8 mouse cellular contexts compared by ENCODE assay signal in the genomic region with DNA sequence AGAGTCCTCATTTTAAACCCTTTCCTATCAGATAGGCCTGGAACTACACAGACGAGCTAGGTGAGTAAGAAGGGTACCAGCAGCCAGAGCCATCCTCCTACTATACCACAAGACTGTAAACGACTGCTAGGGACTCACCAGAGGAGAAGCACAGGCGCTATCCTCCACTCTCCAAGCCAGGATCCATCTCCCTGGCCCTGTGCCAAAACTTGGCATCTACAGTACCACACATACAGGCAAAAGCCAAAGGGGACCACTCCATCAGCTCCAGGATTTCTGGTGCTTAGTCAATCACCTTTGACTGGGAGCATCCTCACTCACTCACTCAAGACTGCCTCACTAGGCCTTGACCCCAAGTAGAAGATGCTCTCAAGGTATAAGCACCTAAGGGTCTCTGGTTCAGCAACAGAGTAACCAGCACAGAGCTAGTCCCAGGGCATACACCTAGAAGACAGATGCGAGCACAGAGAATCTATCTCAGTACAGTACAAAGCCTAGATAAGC. TPM values are rescaled to one million over a fixed set of nuclear protein-coding genes. Genes with fewer than 3 reads are reported as not detected.
A peak's percentile ranks its signal among the peaks of the same experiment; 100 is the strongest.
DNase-seq lines count a peak whose midpoint lies in the region; ATAC-seq and TF ChIP-seq lines count a peak whose summit lies in the region.

No protein-coding gene starts in this region.

- H3K4me1 ChIP-seq in heart, embryonic 10.5 days = peaks cover 70% of the 10 kb centered on the region
- H3K4me1 ChIP-seq in G1E (ENCODE audit: insufficient read depth, low read depth, low read length) = peaks cover 78% of the 10 kb centered on the region
- H3K4me1 ChIP-seq in embryonic facial prominence, embryonic 15.5 days = peaks cover 65% of the 10 kb centered on the region
- H3K4me1 ChIP-seq in liver, embryonic 12.5 days = peaks cover 65% of the 10 kb centered on the region

- WGBS in heart, embryonic 10.5 days = 53% methylated on average over 4 of the region's 4 CpGs
- 71% methylated on average over 4 of the region's 4 CpGs for WGBS in embryonic facial prominence, embryonic 15.5 days
- WGBS in liver, embryonic 12.5 days (ENCODE audit: insufficient replicate concordance) = 35% methylated on average over 4 of the region's 4 CpGs

- TF ChIP-seq CTCF in G1E (IDR thresholded peaks at IDR 0.05; ENCODE audit: low read depth, low read length) = no peak

- H3K9me3 ChIP-seq in heart, embryonic 10.5 days = no peaks in the 10 kb centered on the region
- H3K9me3 ChIP-seq in G1E (replicated peaks) = no peaks in the 10 kb centered on the region
- H3K9me3 ChIP-seq in embryonic facial prominence, embryonic 15.5 days (replicated peaks) = no peaks in the 10 kb centered on the region
- H3K9me3 ChIP-seq in liver, embryonic 12.5 days (replicated peaks) = no peaks in the 10 kb centered on the region

- no peak overlapping the region for H3K9ac ChIP-seq in embryonic facial prominence, embryonic 15.5 days
- peak overlapping the region; percentile 92 for H3K9ac ChIP-seq in liver, embryonic 12.5 days

- no peaks in the 10 kb centered on the region for H3K27me3 ChIP-seq in heart, embryonic 10.5 days (ENCODE audit: insufficient read depth, poor library complexity, severe bottlenecking)
- H3K27me3 ChIP-seq in G1E (ENCODE audit: insufficient read depth, low read length) = peaks cover 2% of the 10 kb centered on the region; the same call in 1 of the 2 replicates
- no peaks in the 10 kb centered on the region for H3K27me3 ChIP-seq in embryonic facial prominence, embryonic 15.5 days
- H3K27me3 ChIP-seq in liver, embryonic 12.5 days (replicated peaks) = no peaks in the 10 kb centered on the region

- ATAC-seq in G1E (ENCODE audit: extremely low read depth, insufficient number of reproducible peaks, low FRiP score, poor library complexity, severe bottlenecking) = no peak
- ATAC-seq in embryonic facial prominence, embryonic 15.5 days (ENCODE audit: insufficient number of reproducible peaks, low FRiP score, low TSS enrichment, low read depth) = no peak
- 0 out of 2 replicates have a peak, but pooled peaks have one; percentile 21 for ATAC-seq in liver, embryonic 12.5 days

- H3K4me2 ChIP-seq in embryonic facial prominence, embryonic 15.5 days (replicated peaks) = peak overlapping the region; percentile 100
- peak overlapping the region; percentile 98 for H3K4me2 ChIP-seq in liver, embryonic 12.5 days

- peaks cover 20% of the 10 kb centered on the region for H3K36me3 ChIP-seq in heart, embryonic 10.5 days
- peaks cover 68% of the 10 kb centered on the region for H3K36me3 ChIP-seq in G1E (replicated peaks)
- peaks cover 22% of the 10 kb centered on the region for H3K36me3 ChIP-seq in embryonic facial prominence, embryonic 15.5 days
- H3K36me3 ChIP-seq in liver, embryonic 12.5 days = peaks cover 55% of the 10 kb centered on the region

- no peak for DNase-seq in heart, embryonic 10.5 days (ENCODE audit: low spot score)
- DNase-seq in heart, postnatal 10 days = no peak
- no peak for DNase-seq in G1E (ENCODE audit: low spot score)
- no peak for DNase-seq in left cerebral cortex, postnatal 36 days (ENCODE audit: low spot score in 2 of 2)
- no peak for DNase-seq in thymus, postnatal 14 days
- DNase-seq in layer of hippocampus, adult 9-11 months = no peak

- intact Hi-C loops in heart, postnatal 10 days (cut with DNase I) = loop anchor here (2.0 kb wide), 1 partner anchor 13 kb away; no protein-coding TSS in a partner anchor
- intact Hi-C loops in left cerebral cortex, postnatal 36 days (cut with DNase I) = loop anchor here (5.0 kb wide), 1 partner anchor 128 kb away; a partner anchor contains a TSS

- no peak overlapping the region for H3K27ac ChIP-seq in heart, embryonic 10.5 days
- no peak overlapping the region for H3K27ac ChIP-seq in embryonic facial prominence, embryonic 15.5 days (replicated peaks)
- H3K27ac ChIP-seq in liver, embryonic 12.5 days = peak overlapping the region; percentile 95

- H3K4me3 ChIP-seq in heart, embryonic 10.5 days = peak overlapping the region; percentile 79
- peak overlapping the region; percentile 95 for H3K4me3 ChIP-seq in G1E (ENCODE audit: low read depth, low read length)
- H3K4me3 ChIP-seq in embryonic facial prominence, embryonic 15.5 days (replicated peaks) = 0 out of 2 replicates have a peak overlapping the region, but pooled peaks have one; percentile 67
- peak overlapping the region; percentile 84 for H3K4me3 ChIP-seq in liver, embryonic 12.5 days

RNA-seq across cellular contexts. Expression of a gene that starts 2.5 kb away (rescaled TPM):
- polyA plus RNA-seq in heart, embryonic 10.5 days (2016; fragmentation: Nextera tagmentation; extraction: Ambion mirVana) = 57.5 and 62.8 TPM in 2 replicates
- total RNA-seq in heart, postnatal 10 days (2021) = 10 to 100 TPM; 12.2 to 14.7 TPM
- 169 and 188 TPM in 2 replicates for total RNA-seq in G1E (2014; fragmentation: Nextera tagmentation)
- 81.6 and 85.9 TPM in 2 replicates for total RNA-seq in G1E (2017)
- 380 and 438 TPM in 2 replicates for polyA plus RNA-seq in G1E (2012)
- 44.3 and 44.9 TPM in 2 replicates for polyA plus RNA-seq in embryonic facial prominence, embryonic 15.5 days (2015; fragmentation: Nextera tagmentation; extraction: Ambion mirVana)
- polyA plus RNA-seq in liver, embryonic 12.5 days (2016; fragmentation: Nextera tagmentation; extraction: Ambion mirVana) = 77.4 and 80.6 TPM in 2 replicates
- total RNA-seq in left cerebral cortex, postnatal 36 days (2021) = 10 to 100 TPM; 48.9 to 52.9 TPM

RNA-seq across cellular contexts. Expression of a gene that starts 8.6 kb away (rescaled TPM):
- polyA plus RNA-seq in heart, embryonic 10.5 days (2016; fragmentation: Nextera tagmentation; extraction: Ambion mirVana) = 1.1 and 1.9 TPM in 2 replicates
- total RNA-seq in heart, postnatal 10 days (2021) = under 1 TPM in 1 of 2 experiments, not detected in 1; 0.38 TPM
- total RNA-seq in G1E (2014; fragmentation: Nextera tagmentation) = 9.0 and 10.2 TPM in 2 replicates
- 2.0 and 4.5 TPM in 2 replicates for total RNA-seq in G1E (2017)
- polyA plus RNA-seq in G1E (2012) = 0.85 and 2.4 TPM in 2 replicates
- 0.39 and 0.61 TPM in 2 replicates for polyA plus RNA-seq in embryonic facial prominence, embryonic 15.5 days (2015; fragmentation: Nextera tagmentation; extraction: Ambion mirVana)
- 2.7 and 3.3 TPM in 2 replicates for polyA plus RNA-seq in liver, embryonic 12.5 days (2016; fragmentation: Nextera tagmentation; extraction: Ambion mirVana)
- total RNA-seq in left cerebral cortex, postnatal 36 days (2021) = not detected

RNA-seq across cellular contexts. Expression of a gene that starts 39.3 kb away (rescaled TPM):
- 16.9 and 21.1 TPM in 2 replicates for polyA plus RNA-seq in heart, embryonic 10.5 days (2016; fragmentation: Nextera tagmentation; extraction: Ambion mirVana)
- total RNA-seq in heart, postnatal 10 days (2021) = 10 to 100 TPM; 11.1 to 13.3 TPM
- total RNA-seq in G1E (2014; fragmentation: Nextera tagmentation) = not detected in 2 replicates
- not detected in 2 replicates for total RNA-seq in G1E (2017)
- polyA plus RNA-seq in G1E (2012) = not detected in 2 replicates
- 12.7 and 15.3 TPM in 2 replicates for polyA plus RNA-seq in embryonic facial prominence, embryonic 15.5 days (2015; fragmentation: Nextera tagmentation; extraction: Ambion mirVana)
- polyA plus RNA-seq in liver, embryonic 12.5 days (2016; fragmentation: Nextera tagmentation; extraction: Ambion mirVana) = 16.2 and 16.6 TPM in 2 replicates
- 10 to 100 TPM in 1 of 2 experiments, 1 to 10 TPM in 1; 7.8 to 11.8 TPM for total RNA-seq in left cerebral cortex, postnatal 36 days (2021)

Comparison
In these comparisons a context has a peak if more than half of its experiments do, and no peak if none do; other contexts are left out.
1. RNA of a gene that starts 39.3 kb away (polyA plus RNA-seq): 16.9 to 21.1 TPM in heart, embryonic 10.5 days, 16.2 to 16.6 TPM in liver, embryonic 12.5 days and 12.7 to 15.3 TPM in embryonic facial prominence, embryonic 15.5 days; not detected in G1E; every median in the first group is over 10 times any median in the second.
2. Peak in every context shown above with its lines, with median percentiles within 50 percentile points of each other: H3K4me3 ChIP-seq.